ENCODE assay signal across 12 mouse cellular contexts in genomic region chr10:98806798-98807535, GRCm38 (mm10).
DNase-seq lines count a peak whose midpoint lies in the region; ATAC-seq and TF ChIP-seq lines count a peak whose summit lies in the region.
"Had no signal": no experiment of that assay in that cellular context is flagged by ENCODE, and none has a peak within 500 bp of the region (broad histone marks: within the 10 kb centered on the region; RNA-seq: fewer than 3 reads in every experiment).

No protein-coding gene starts in this region.

- no peaks in the 10 kb centered on the region for H3K9me3 ChIP-seq in hindbrain, embryonic 10.5 days
- no peaks in the 10 kb centered on the region for H3K9me3 ChIP-seq in hindbrain, embryonic 14.5 days (ENCODE audit: control insufficient read depth, low read length)
- no peaks in the 10 kb centered on the region for H3K9me3 ChIP-seq in embryonic facial prominence, embryonic 12.5 days
- H3K9me3 ChIP-seq in limb, embryonic 13.5 days: no peaks in the 10 kb centered on the region
- H3K9me3 ChIP-seq: midbrain, embryonic 12.5 days; stomach, embryonic 15.5 days had no signal

- TF ChIP-seq CTCF in lung, adult 2 months (IDR thresholded peaks at IDR 0.05; ENCODE audit: insufficient read depth, low read length): no peak

- 77% methylated on average over 19 of the region's 19 CpGs for WGBS in hindbrain, embryonic 10.5 days
- WGBS in hindbrain, embryonic 14.5 days: 86% methylated on average over 19 of the region's 19 CpGs
- WGBS in embryonic facial prominence, embryonic 12.5 days: 33% methylated on average over 19 of the region's 19 CpGs
- 44% methylated on average over 19 of the region's 19 CpGs for WGBS in limb, embryonic 13.5 days
- WGBS in lung, adult 2 months: 83% methylated on average over 19 of the region's 19 CpGs

- no peak overlapping the region for H3K4me2 ChIP-seq in hindbrain, embryonic 14.5 days (replicated peaks)
- peak overlapping the region; percentile 43 for H3K4me2 ChIP-seq in embryonic facial prominence, embryonic 12.5 days (replicated peaks)
- H3K4me2 ChIP-seq in limb, embryonic 13.5 days (replicated peaks): peak overlapping the region; percentile 34; the same call in 1 of the 2 replicates
- H3K4me2 ChIP-seq: midbrain, embryonic 12.5 days; stomach, embryonic 15.5 days had no signal

- peak; percentile 16 for DNase-seq in hindbrain, embryonic 10.5 days (ENCODE audit: low spot score)
- no peak for DNase-seq in hindbrain, embryonic 14.5 days (ENCODE audit: low spot score)
- DNase-seq in layer of hippocampus, adult 8-10 months (ENCODE audit: low spot score in 2 of 2): peak; percentile 78
- no peak for DNase-seq in natural killer cell, adult 2 months (ENCODE audit: low spot score in 2 of 2)
- no peak for DNase-seq in lung, adult 2 months
- DNase-seq: adrenal gland, postnatal 14 days; heart, adult 2 months had no signal

- H3K4me1 ChIP-seq in hindbrain, embryonic 10.5 days (replicated peaks): no peaks in the 10 kb centered on the region
- no peaks in the 10 kb centered on the region for H3K4me1 ChIP-seq in hindbrain, embryonic 14.5 days (replicated peaks; ENCODE audit: control insufficient read depth, insufficient read depth, low read length)
- H3K4me1 ChIP-seq in embryonic facial prominence, embryonic 12.5 days: peaks cover 9% of the 10 kb centered on the region; the same call in 1 of the 2 replicates
- peaks cover 11% of the 10 kb centered on the region for H3K4me1 ChIP-seq in limb, embryonic 13.5 days
- H3K4me1 ChIP-seq in lung, adult 2 months (ENCODE audit: control insufficient read depth, insufficient read depth, low read length): 0 out of 2 replicates have a peak, but pooled peaks cover 2% of the 10 kb centered on the region
- H3K4me1 ChIP-seq: midbrain, embryonic 12.5 days; stomach, embryonic 15.5 days had no signal

- TF ChIP-seq POLR2A in lung, adult 2 months (IDR thresholded peaks at IDR 0.05; ENCODE audit: borderline replicate concordance, extremely low read depth, low read depth, low read length): no peak

- H3K27me3 ChIP-seq in hindbrain, embryonic 10.5 days (ENCODE audit: insufficient read depth, poor library complexity, severe bottlenecking): no peaks in the 10 kb centered on the region
- no peaks in the 10 kb centered on the region for H3K27me3 ChIP-seq in hindbrain, embryonic 14.5 days (ENCODE audit: control insufficient read depth, insufficient read depth, low read length)
- no peaks in the 10 kb centered on the region for H3K27me3 ChIP-seq in embryonic facial prominence, embryonic 12.5 days
- no peaks in the 10 kb centered on the region for H3K27me3 ChIP-seq in limb, embryonic 13.5 days
- H3K27me3 ChIP-seq: midbrain, embryonic 12.5 days; stomach, embryonic 15.5 days had no signal

- no peak for ATAC-seq in hindbrain, embryonic 14.5 days (ENCODE audit: low FRiP score)
- ATAC-seq in embryonic facial prominence, embryonic 12.5 days (ENCODE audit: insufficient number of reproducible peaks, insufficient read depth, low FRiP score, low TSS enrichment): peak; percentile 52; the same call in 1 of the 2 replicates
- peak; percentile 8; the same call in 1 of the 2 replicates for ATAC-seq in limb, embryonic 13.5 days (ENCODE audit: low FRiP score, low read depth)
- ATAC-seq in erythroid progenitor cell, adult 5-6 weeks (replicated peaks; ENCODE audit: low FRiP score, poor library complexity, severe bottlenecking): no peak

- no peak overlapping the region for H3K27ac ChIP-seq in hindbrain, embryonic 10.5 days
- H3K27ac ChIP-seq in hindbrain, embryonic 14.5 days: no peak overlapping the region
- peak overlapping the region; percentile 17; the same call in 1 of the 2 replicates for H3K27ac ChIP-seq in embryonic facial prominence, embryonic 12.5 days
- H3K27ac ChIP-seq in limb, embryonic 13.5 days: 0 out of 2 replicates have a peak overlapping the region, but pooled peaks have one; percentile 6
- H3K27ac ChIP-seq: heart, adult 2 months; midbrain, embryonic 12.5 days; stomach, embryonic 15.5 days had no signal

- H3K4me3 ChIP-seq in hindbrain, embryonic 10.5 days: no peak overlapping the region
- no peak overlapping the region for H3K4me3 ChIP-seq in hindbrain, embryonic 14.5 days (replicated peaks; ENCODE audit: low read length)
- peak overlapping the region; percentile 18 for H3K4me3 ChIP-seq in embryonic facial prominence, embryonic 12.5 days
- H3K4me3 ChIP-seq in limb, embryonic 13.5 days: no peak overlapping the region
- no peak overlapping the region for H3K4me3 ChIP-seq in lung, adult 2 months (replicated peaks; ENCODE audit: extremely low read depth, low read depth, low read length)
- H3K4me3 ChIP-seq: heart, adult 2 months; midbrain, embryonic 12.5 days; stomach, embryonic 15.5 days had no signal

- no peaks in the 10 kb centered on the region for H3K36me3 ChIP-seq in hindbrain, embryonic 10.5 days
- H3K36me3 ChIP-seq in hindbrain, embryonic 14.5 days (replicated peaks; ENCODE audit: control insufficient read depth, insufficient read depth): no peaks in the 10 kb centered on the region
- H3K36me3 ChIP-seq in embryonic facial prominence, embryonic 12.5 days: no peaks in the 10 kb centered on the region
- no peaks in the 10 kb centered on the region for H3K36me3 ChIP-seq in limb, embryonic 13.5 days
- H3K36me3 ChIP-seq: midbrain, embryonic 12.5 days; stomach, embryonic 15.5 days had no signal

- no peak overlapping the region for H3K9ac ChIP-seq in hindbrain, embryonic 14.5 days
- H3K9ac ChIP-seq in embryonic facial prominence, embryonic 12.5 days: no peak overlapping the region
- H3K9ac ChIP-seq in limb, embryonic 13.5 days: no peak overlapping the region
- H3K9ac ChIP-seq: midbrain, embryonic 12.5 days; stomach, embryonic 15.5 days had no signal

Comparison
In these comparisons a context has a peak if more than half of its experiments do, and no peak if none do; other contexts are left out.
1. DNase-seq: peak in hindbrain, embryonic 10.5 days (single experiment) and layer of hippocampus, adult 8-10 months (2 of 2); none in hindbrain, embryonic 14.5 days (single experiment), natural killer cell, adult 2 months (0 of 2) and lung, adult 2 months (single experiment).
2. H3K27ac ChIP-seq: peak in embryonic facial prominence, embryonic 12.5 days (single experiment) and limb, embryonic 13.5 days (single experiment); none in hindbrain, embryonic 10.5 days (single experiment) and hindbrain, embryonic 14.5 days (single experiment).
3. ATAC-seq: peak in embryonic facial prominence, embryonic 12.5 days (single experiment) and limb, embryonic 13.5 days (single experiment); none in hindbrain, embryonic 14.5 days (single experiment) and erythroid progenitor cell, adult 5-6 weeks (single experiment).